Mouse (Mus musculus) CH12.LX (cell line): Measurements from ENCODE around the gene Gm11127.
"Not testable (repeated sequence)": the region's sequence is repeated elsewhere in the genome, so short reads cannot be mapped to it uniquely, and the experiment has no call there.

Source experiments
- BHLHE40 ChIP-seq: IDR thresholded peaks from 2 replicates; pipeline ENCODE4 v1.6.1; 2011; ENCODE audit warnings: mild to moderate bottlenecking, low read depth, low read length, improper control_type of control experiment
- EP300 ChIP-seq: IDR thresholded peaks from 2 replicates; pipeline ENCODE4 v1.6.1; 2011; ENCODE audit warnings: low read length, improper control_type of control experiment
- JUN ChIP-seq: IDR thresholded peaks from 2 replicates; pipeline ENCODE4 v1.6.1; 2011; ENCODE audit warnings: low read depth, mild to moderate bottlenecking, low read length, improper control_type of control experiment, moderate library complexity; ENCODE audit not compliant: insufficient read depth
- POLR2A ChIP-seq: IDR thresholded peaks from 2 replicates; pipeline ENCODE4 v1.6.1; 2011; ENCODE audit warnings: low read depth, mild to moderate bottlenecking, improper control_type of control experiment, low read length
- RCOR1 ChIP-seq: conservative IDR thresholded peaks from 2 replicates; pipeline ENCODE4 v1.6.1; 2012; ENCODE audit warnings: low read depth, mild to moderate bottlenecking, inconsistent platforms, low read length, improper control_type of control experiment
- USF1 ChIP-seq: IDR thresholded peaks from 2 replicates; pipeline ENCODE4 v1.6.1; 2014; ENCODE audit warnings: low read depth, mild to moderate bottlenecking, inconsistent platforms, low read length, improper control_type of control experiment
- USF2 ChIP-seq: conservative IDR thresholded peaks from 2 replicates; pipeline ENCODE4 v1.6.1; 2011; ENCODE audit warnings: low read depth, low read length, improper control_type of control experiment
- ZNF384 ChIP-seq: IDR thresholded peaks from 2 replicates; pipeline ENCODE4 v1.6.1; 2012; ENCODE audit warnings: low read depth, low read length, improper control_type of control experiment, inconsistent platforms

GRCm38 (mm10) chr17:36082519-36083232 is 24.5 kb upstream of the Gm11127 start:
- not testable (repeated sequence) for TF ChIP-seq POLR2A, EP300, USF2, ZNF384, JUN, USF1, BHLHE40, RCOR1
